ENCODE assay signal across 17 mouse cellular contexts in genomic region chr12:80137246-80137645, GRCm38 (mm10).
"Had no signal": no experiment of that assay in that cellular context is flagged by ENCODE, and none has a peak within 500 bp of the region (broad histone marks: within the 10 kb centered on the region; RNA-seq: fewer than 3 reads in every experiment).

No protein-coding gene starts in this region.

- H3K4me2 ChIP-seq: limb, embryonic 13.5 days; liver, embryonic 11.5 days; liver, embryonic 15.5 days; lung, embryonic 15.5 days; midbrain, embryonic 11.5 days; neural tube, embryonic 12.5 days; neural tube, embryonic 15.5 days had no signal

- H3K9me3 ChIP-seq: limb, embryonic 13.5 days; liver, embryonic 15.5 days; lung, embryonic 15.5 days; megakaryocyte, embryonic 14.5 days; neural tube, embryonic 12.5 days; neural tube, embryonic 15.5 days had no signal

- H3K27me3 ChIP-seq: liver, embryonic 15.5 days; lung, embryonic 15.5 days; neural tube, embryonic 12.5 days; neural tube, embryonic 15.5 days had no signal

- H3K4me3 ChIP-seq: limb, embryonic 13.5 days; liver, embryonic 15.5 days; lung, embryonic 15.5 days; megakaryocyte, embryonic 14.5 days; neural tube, embryonic 12.5 days; neural tube, embryonic 15.5 days had no signal

- H3K9ac ChIP-seq: limb, embryonic 13.5 days; liver, embryonic 15.5 days; lung, embryonic 15.5 days; neural tube, embryonic 12.5 days; neural tube, embryonic 15.5 days had no signal

- H3K27ac ChIP-seq: limb, embryonic 13.5 days; liver, embryonic 15.5 days; lung, embryonic 15.5 days; neural tube, embryonic 12.5 days; neural tube, embryonic 15.5 days; stomach, postnatal 0 days had no signal

- DNase-seq: kidney, postnatal 14 days; kidney, postnatal 4 days; right cerebral cortex, adult 18-20 months; right cerebral cortex, postnatal 14 days; right cerebral cortex, postnatal 4 days; thymus, adult 2 months; thymus, postnatal 14 days; thymus, postnatal 4 days had no signal

- H3K36me3 ChIP-seq: limb, embryonic 13.5 days; liver, embryonic 15.5 days; lung, embryonic 15.5 days; neural tube, embryonic 12.5 days; neural tube, embryonic 15.5 days had no signal
